Mouse (Mus musculus): ENCODE results near the gene Aen. TPM values are rescaled to one million over a fixed set of nuclear protein-coding genes. Genes with fewer than 3 reads are reported as not detected.

Gene Aen
- polyA plus RNA-seq (2015; fragmentation: Nextera tagmentation; extraction: Ambion mirVana) = 22.5 and 24.6 TPM in 2 replicates

GRCm38 (mm10) chr7:78895653-78896333 lies at the start of gene Aen:
Aen (plus strand) TSS chr7:78895854.

GRCm38 (mm10) chr7:78846737-78847434 lies 48.8 kb upstream of the Aen start, which contains the start of gene Det1:
Det1 (minus strand) TSS chr7:78847263.

GRCm38 (mm10) chr7:78912974-78913474 lies 17.4 kb downstream of the Aen start, which contains the start of gene Isg20:
Isg20 (plus strand) TSS chr7:78913424.

Other genes starting within 250 kb of the Aen start
- gene Ntrk3, start 157.8 kb upstream of the Aen start, polyA plus RNA-seq (2015; fragmentation: Nextera tagmentation; extraction: Ambion mirVana) = 0.40 and 0.41 TPM in 2 replicates
- gene Mrps11, start 112.7 kb upstream of the Aen start, polyA plus RNA-seq (2015; fragmentation: Nextera tagmentation; extraction: Ambion mirVana) = 50.9 and 56.2 TPM in 2 replicates
- 47.0 and 51.9 TPM in 2 replicates for gene Mrpl46, start 112.3 kb upstream of the Aen start, polyA plus RNA-seq (2015; fragmentation: Nextera tagmentation; extraction: Ambion mirVana)
- gene Det1, start 48.6 kb upstream of the Aen start, polyA plus RNA-seq (2015; fragmentation: Nextera tagmentation; extraction: Ambion mirVana) = 10.2 and 10.5 TPM in 2 replicates
- gene Isg20, start 17.6 kb downstream of the Aen start, polyA plus RNA-seq (2015; fragmentation: Nextera tagmentation; extraction: Ambion mirVana) = 229 and 243 TPM in 2 replicates
- 0.26 and 0.29 TPM in 2 replicates for gene Acan, start 157.6 kb downstream of the Aen start, polyA plus RNA-seq (2015; fragmentation: Nextera tagmentation; extraction: Ambion mirVana)
- gene Hapln3, start 235.2 kb downstream of the Aen start, polyA plus RNA-seq (2015; fragmentation: Nextera tagmentation; extraction: Ambion mirVana) = 0.28 and 0.47 TPM in 2 replicates